In the genomic region with DNA sequence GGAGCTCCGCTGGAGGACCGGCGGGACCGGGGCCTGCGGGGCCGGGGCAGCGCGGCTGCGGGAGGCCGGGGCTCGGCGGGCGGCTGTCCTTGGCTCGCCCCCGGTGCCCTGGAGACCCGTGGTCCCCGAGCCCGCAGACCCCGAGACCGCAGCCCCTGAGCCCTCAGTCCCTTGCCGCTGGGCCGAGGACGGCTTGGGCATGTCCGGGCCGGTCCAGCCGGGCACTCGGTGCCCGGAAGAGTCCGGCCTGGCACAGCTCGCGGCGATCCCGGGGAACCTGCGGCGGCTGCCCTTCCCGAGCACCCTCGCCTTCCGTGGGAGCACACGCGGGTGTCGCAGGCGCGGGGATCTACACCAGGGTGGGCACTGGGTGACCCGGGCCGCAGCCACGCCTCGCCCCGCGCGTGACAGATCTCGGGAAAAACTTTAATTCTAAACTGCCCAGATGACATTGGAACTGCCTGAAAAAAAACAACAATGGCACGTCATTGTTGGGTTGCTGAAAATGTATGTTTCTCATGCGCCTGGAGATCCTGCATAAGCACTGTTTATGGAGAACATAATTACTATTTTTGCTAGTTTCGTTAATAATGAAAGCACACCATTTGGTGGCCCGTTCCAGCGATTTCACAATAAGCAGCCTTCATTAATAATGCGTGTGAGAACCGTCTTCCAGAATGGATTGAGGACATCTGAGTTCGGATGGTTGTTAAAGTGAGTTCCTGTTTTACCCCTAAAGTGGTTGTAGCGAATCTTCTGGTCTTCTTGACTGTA, we compare ENCODE assay signal across 8 mouse cellular contexts. TPM values are rescaled to one million over a fixed set of nuclear protein-coding genes. Genes with fewer than 3 reads are reported as not detected.
DNase-seq lines count a peak whose midpoint lies in the region; ATAC-seq and TF ChIP-seq lines count a peak whose summit lies in the region.

No protein-coding gene starts in this region.

- no peaks in the 10 kb centered on the region for H3K27me3 ChIP-seq in neural tube, embryonic 11.5 days (ENCODE audit: control insufficient read depth, insufficient read depth, low read length)
- peaks cover 34% of the 10 kb centered on the region for H3K27me3 ChIP-seq in forebrain, embryonic 10.5 days (ENCODE audit: poor library complexity, severe bottlenecking)
- H3K27me3 ChIP-seq in hindbrain, postnatal 0 days (ENCODE audit: insufficient read depth, low read length), result no peaks in the 10 kb centered on the region
- H3K27me3 ChIP-seq in liver, postnatal 0 days (ENCODE audit: insufficient read depth, low read length), result no peaks in the 10 kb centered on the region

- no peak for DNase-seq in neural tube, embryonic 11.5 days (ENCODE audit: low spot score)
- DNase-seq in neural tube, embryonic 10.5 days (ENCODE audit: extremely low spot score, low spot score), result no peak
- peak; percentile 11 to 12 for DNase-seq in adrenal gland, postnatal 4 days (ENCODE audit: low spot score in 2 of 2)
- DNase-seq in forebrain, embryonic 10.5 days (ENCODE audit: extremely low spot score, low spot score), result peak; percentile 30
- peak; percentile 19 for DNase-seq in hindbrain, postnatal 0 days (ENCODE audit: low spot score)
- DNase-seq in liver, postnatal 0 days, result peak; percentile 61
- DNase-seq in retina, embryonic 14.5 days (ENCODE audit: low spot score), result peak; percentile 50
- no peak for DNase-seq in thymus, postnatal 0 days (ENCODE audit: low spot score)

- H3K4me1 ChIP-seq in neural tube, embryonic 11.5 days (ENCODE audit: control insufficient read depth, insufficient read depth, low read length), result no peaks in the 10 kb centered on the region
- peaks cover 19% of the 10 kb centered on the region for H3K4me1 ChIP-seq in forebrain, embryonic 10.5 days
- H3K4me1 ChIP-seq in hindbrain, postnatal 0 days (ENCODE audit: insufficient read depth, low read length), result no peaks in the 10 kb centered on the region
- peaks cover 15% of the 10 kb centered on the region for H3K4me1 ChIP-seq in liver, postnatal 0 days (ENCODE audit: insufficient read depth)

- ATAC-seq in neural tube, embryonic 11.5 days (ENCODE audit: insufficient read depth, low FRiP score, low TSS enrichment), result peak; percentile 65
- peak; percentile 74 for ATAC-seq in hindbrain, postnatal 0 days
- ATAC-seq in liver, postnatal 0 days, result peak; percentile 52

- TF ChIP-seq CTCF in hindbrain, postnatal 0 days (IDR thresholded peaks at IDR 0.05; ENCODE audit: low read depth), result no peak
- TF ChIP-seq CTCF in liver, postnatal 0 days (IDR thresholded peaks at IDR 0.05; ENCODE audit: low read depth), result no peak

- peak overlapping the region; percentile 92 for H3K4me2 ChIP-seq in neural tube, embryonic 11.5 days (ENCODE audit: low read depth)
- H3K4me2 ChIP-seq in hindbrain, postnatal 0 days (ENCODE audit: low read depth, low read length), result peak overlapping the region; percentile 95
- peak overlapping the region; percentile 76 for H3K4me2 ChIP-seq in liver, postnatal 0 days (ENCODE audit: low read depth, low read length)

- H3K9ac ChIP-seq in neural tube, embryonic 11.5 days (ENCODE audit: low read length), result peak overlapping the region; percentile 89
- peak overlapping the region; percentile 84 for H3K9ac ChIP-seq in hindbrain, postnatal 0 days (replicated peaks; ENCODE audit: low read length)
- H3K9ac ChIP-seq in liver, postnatal 0 days (replicated peaks), result peak overlapping the region; percentile 88

- WGBS in neural tube, embryonic 11.5 days, result 1% methylated on average over 55 of the region's 60 CpGs
- 3% methylated on average over 46 of the region's 60 CpGs for WGBS in forebrain, embryonic 10.5 days
- WGBS in hindbrain, postnatal 0 days, result under 1% methylated on average over 54 of the region's 60 CpGs
- 1% methylated on average over 35 of the region's 60 CpGs for WGBS in liver, postnatal 0 days (ENCODE audit: insufficient replicate concordance)

- no peaks in the 10 kb centered on the region for H3K9me3 ChIP-seq in neural tube, embryonic 11.5 days (ENCODE audit: control insufficient read depth, low read length)
- H3K9me3 ChIP-seq in forebrain, embryonic 10.5 days, result no peaks in the 10 kb centered on the region
- H3K9me3 ChIP-seq in hindbrain, postnatal 0 days (ENCODE audit: low read length), result no peaks in the 10 kb centered on the region
- H3K9me3 ChIP-seq in liver, postnatal 0 days (ENCODE audit: low read length), result no peaks in the 10 kb centered on the region

- TF ChIP-seq EP300 in liver, postnatal 0 days (IDR thresholded peaks at IDR 0.05; ENCODE audit: low read depth), result no peak

- peak overlapping the region; percentile 81 for H3K4me3 ChIP-seq in neural tube, embryonic 11.5 days (ENCODE audit: low read depth, low read length)
- peak overlapping the region; percentile 97 for H3K4me3 ChIP-seq in forebrain, embryonic 10.5 days
- peak overlapping the region; percentile 81 for H3K4me3 ChIP-seq in hindbrain, postnatal 0 days (ENCODE audit: low read length)
- H3K4me3 ChIP-seq in liver, postnatal 0 days (ENCODE audit: low read depth, low read length), result peak overlapping the region; percentile 77

- H3K27ac ChIP-seq in neural tube, embryonic 11.5 days (ENCODE audit: low read depth, low read length), result no peak overlapping the region
- H3K27ac ChIP-seq in forebrain, embryonic 10.5 days, result peak overlapping the region; percentile 93
- peak overlapping the region; percentile 45; the same call in 1 of the 2 replicates for H3K27ac ChIP-seq in hindbrain, postnatal 0 days
- peak overlapping the region; percentile 73 for H3K27ac ChIP-seq in liver, postnatal 0 days (ENCODE audit: low read depth)

- no peaks in the 10 kb centered on the region for H3K36me3 ChIP-seq in neural tube, embryonic 11.5 days (ENCODE audit: control insufficient read depth, insufficient read depth, low read length)
- H3K36me3 ChIP-seq in forebrain, embryonic 10.5 days (replicated peaks), result no peaks in the 10 kb centered on the region
- no peaks in the 10 kb centered on the region for H3K36me3 ChIP-seq in hindbrain, postnatal 0 days (ENCODE audit: insufficient read depth, low read length)
- H3K36me3 ChIP-seq in liver, postnatal 0 days (replicated peaks; ENCODE audit: insufficient read depth, low read length), result no peaks in the 10 kb centered on the region

RNA-seq across cellular contexts. Expression of a gene that starts 0.6 kb away (rescaled TPM):
- polyA plus RNA-seq in neural tube, embryonic 11.5 days (2014; fragmentation: Nextera tagmentation; extraction: Ambion mirVana), result 8.1 and 8.6 TPM in 2 replicates
- 10 to 100 TPM; 40.8 to 43.4 TPM for total RNA-seq in adrenal gland, postnatal 4 days (2021)
- 6.9 and 7.6 TPM in 2 replicates for polyA plus RNA-seq in forebrain, embryonic 10.5 days (2016; fragmentation: Nextera tagmentation; extraction: Ambion mirVana)
- 6.0 and 6.6 TPM in 2 replicates for total RNA-seq in hindbrain, postnatal 0 days (2014; rRNA removed)
- 3.5 and 3.6 TPM in 2 replicates for polyA plus RNA-seq in hindbrain, postnatal 0 days (2015; fragmentation: Nextera tagmentation; extraction: Ambion mirVana)
- polyA plus RNA-seq in liver, postnatal 0 days (2015; fragmentation: Nextera tagmentation; extraction: Ambion mirVana), result 4.0 and 4.8 TPM in 2 replicates
- polyA plus RNA-seq in thymus, postnatal 0 days (2015; fragmentation: Nextera tagmentation; extraction: Ambion mirVana), result 8.3 and 9.4 TPM in 2 replicates

Comparison
In these comparisons a context has a peak if more than half of its experiments do, and no peak if none do; other contexts are left out.
1. DNase-seq: peak in adrenal gland, postnatal 4 days (2 of 2), forebrain, embryonic 10.5 days (single experiment), hindbrain, postnatal 0 days (single experiment), liver, postnatal 0 days (single experiment) and retina, embryonic 14.5 days (single experiment); none in neural tube, embryonic 11.5 days (single experiment), neural tube, embryonic 10.5 days (single experiment) and thymus, postnatal 0 days (single experiment).
2. Peak in every context shown above with its lines, with median percentiles within 50 percentile points of each other: ATAC-seq, H3K4me2 ChIP-seq, H3K4me3 ChIP-seq and H3K9ac ChIP-seq.